Mouse (Mus musculus) cortical plate, adult 2 months (tissue): ENCODE measurements around the gene Myl4.

Source experiments
- CTCF ChIP-seq: fragments of 200-500 bp; IDR thresholded peaks from 2 replicates; pipeline ENCODE4 v1.5.1; 2011; ENCODE audit warnings: mild to moderate bottlenecking, control low read depth, low read length; ENCODE audit not compliant: insufficient read depth; ENCODE audit errors: extremely low read depth
- POLR2A ChIP-seq: fragments of 200-500 bp; IDR thresholded peaks from 2 replicates; pipeline ENCODE4 v1.6.1; 2011; ENCODE audit warnings: mild to moderate bottlenecking, low read length, control low read depth; ENCODE audit not compliant: insufficient read depth; ENCODE audit errors: extremely low read depth

DNA sequence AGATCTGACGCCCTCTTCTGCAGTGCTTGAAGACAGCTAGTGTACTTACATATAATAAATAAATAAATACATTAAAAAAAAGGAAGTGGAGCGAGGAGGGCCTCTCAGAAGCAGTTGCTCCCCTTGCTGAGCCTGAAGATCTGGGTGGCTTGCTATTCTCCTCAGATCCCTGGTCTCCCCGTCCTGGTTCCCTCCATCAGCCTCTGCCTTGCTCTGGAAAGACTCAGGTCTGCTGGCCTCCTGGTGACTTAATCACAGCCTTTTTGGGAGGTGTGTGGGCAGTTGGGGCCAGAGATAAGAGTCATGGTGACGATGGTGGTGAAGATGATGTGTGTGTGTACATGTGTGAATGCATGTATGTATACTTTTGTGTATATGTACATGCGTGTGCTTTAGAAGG, 78.1 kb downstream of the Myl4 start:
- TF ChIP-seq CTCF = no peak
- TF ChIP-seq POLR2A = no peak
